Mouse (Mus musculus) layer of hippocampus, adult 9-10 months (tissue): ENCODE measurements at regions not wholly inside any gene's neighbourhood (a gene's known extent, or its start where the extent isn't known, plus 50 kb on each side); places are given as distances from the start of the nearest gene placed in this dataset.
A peak's percentile ranks its signal among the peaks of the same experiment; 100 is the strongest.

Experiments
- DNase-seq: peaks from one replicate; pipeline ENCODE4 v3.0.0; 2022; ENCODE audit warnings: low spot score

- no peak for DNase-seq
Measured at GRCm38 (mm10) chr5:41994307-41994706, 73.5 kb upstream of the Gm16223 start.

GRCm38 (mm10) chr5:41983556-41983955 lies 84.2 kb upstream of the Gm16223 start:
- DNase-seq, result no peak

GRCm38 (mm10) chr5:41975535-41975934 lies 92.2 kb upstream of the Gm16223 start:
- no peak for DNase-seq

- no peak for DNase-seq
Measured at GRCm38 (mm10) chr5:41971201-41971600, 96.6 kb upstream of the Gm16223 start.

- DNase-seq, result no peak
Measured at GRCm38 (mm10) chr5:41966958-41967357, 100.8 kb upstream of the Gm16223 start.

GRCm38 (mm10) chr5:41947114-41947640 lies 103.1 kb upstream of the Bod1l start:
- DNase-seq, result no peak

- DNase-seq, result no peak
Measured at GRCm38 (mm10) chr5:41943399-41943798, 99.3 kb upstream of the Bod1l start.

GRCm38 (mm10) chr5:41942131-41942530 lies 98.0 kb upstream of the Bod1l start:
- DNase-seq, result peak; percentile 43

GRCm38 (mm10) chr5:41941216-41941615 lies 97.1 kb upstream of the Bod1l start:
- no peak for DNase-seq

- no peak for DNase-seq
Measured at GRCm38 (mm10) chr5:41939736-41940135, 95.6 kb upstream of the Bod1l start.

- DNase-seq, result no peak
Measured at GRCm38 (mm10) chr5:41910053-41910452, 65.9 kb upstream of the Bod1l start.

GRCm38 (mm10) chr5:41907749-41908148 lies 63.6 kb upstream of the Bod1l start:
- DNase-seq, result no peak

- no peak for DNase-seq
Measured at GRCm38 (mm10) chr5:41904512-41904911, 60.4 kb upstream of the Bod1l start.

GRCm38 (mm10) chr5:41899237-41899636 lies 55.1 kb upstream of the Bod1l start:
- no peak for DNase-seq

GRCm38 (mm10) chr5:41898748-41899147 lies 54.6 kb upstream of the Bod1l start:
- DNase-seq, result no peak
